Mouse (Mus musculus): Measurements from ENCODE around the gene H3f3b.

The H3f3b gene

GRCm38 (mm10) chr11:116027756-116028155 is at the start of gene H3f3b:
TSS of gene H3f3b (minus strand) at chr11:116027962.
- DNase-seq (ENCODE audit: low spot score in 2 of 2) = no peak

DNA sequence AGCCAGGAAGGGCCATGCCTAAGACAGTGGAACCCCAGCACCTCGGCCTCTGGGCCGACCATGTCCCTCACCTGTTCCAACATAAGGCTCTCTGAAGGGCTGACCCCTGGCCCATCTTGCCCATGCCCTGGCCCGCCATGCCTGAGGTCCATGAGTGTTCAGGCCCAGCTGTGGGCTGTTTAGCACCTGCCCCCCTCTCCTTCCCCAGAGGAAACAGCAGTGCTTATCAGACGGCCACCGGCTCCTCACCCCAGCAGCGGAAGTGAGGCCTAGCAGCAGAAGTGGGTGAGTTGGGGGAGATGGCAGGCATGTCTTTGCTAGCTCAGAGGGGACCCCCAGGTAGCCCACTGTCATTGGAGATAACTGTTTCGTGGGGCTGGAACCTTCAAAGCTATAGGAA is 49.1 kb upstream of the H3f3b start:
- no peak for DNase-seq (ENCODE audit: low spot score in 2 of 2)

- no peak for DNase-seq (ENCODE audit: low spot score in 2 of 2)
These were observed 48.4 kb upstream of the H3f3b start for GRCm38 (mm10) chr11:116076266-116076540.

GRCm38 (mm10) chr11:116075539-116076265 is 47.9 kb upstream of the H3f3b start:
- no peak for DNase-seq (ENCODE audit: low spot score in 2 of 2)

GRCm38 (mm10) chr11:116074436-116074991 is 46.8 kb upstream of the H3f3b start:
- DNase-seq (ENCODE audit: low spot score in 2 of 2) = no peak

DNA sequence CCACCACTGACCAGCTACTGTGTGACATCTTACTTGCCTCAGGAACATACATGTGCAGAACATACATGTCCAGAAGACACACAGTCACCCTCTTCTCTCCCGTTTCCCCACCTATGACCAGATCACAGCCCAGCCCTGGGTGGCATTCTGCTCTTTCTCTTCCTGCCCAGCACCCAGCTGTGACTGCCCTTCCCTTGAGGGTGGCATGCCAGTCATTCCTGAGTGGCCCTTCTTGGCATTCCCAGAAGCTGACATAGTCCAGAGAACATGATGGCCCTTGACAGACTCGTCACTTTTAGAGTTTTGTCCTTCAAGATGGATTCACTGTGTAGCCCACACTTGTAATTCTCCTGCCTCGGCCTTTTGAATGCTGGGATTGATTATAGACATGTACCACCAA is 44.8 kb upstream of the H3f3b start:
- no peak for DNase-seq (ENCODE audit: low spot score in 2 of 2)

DNA sequence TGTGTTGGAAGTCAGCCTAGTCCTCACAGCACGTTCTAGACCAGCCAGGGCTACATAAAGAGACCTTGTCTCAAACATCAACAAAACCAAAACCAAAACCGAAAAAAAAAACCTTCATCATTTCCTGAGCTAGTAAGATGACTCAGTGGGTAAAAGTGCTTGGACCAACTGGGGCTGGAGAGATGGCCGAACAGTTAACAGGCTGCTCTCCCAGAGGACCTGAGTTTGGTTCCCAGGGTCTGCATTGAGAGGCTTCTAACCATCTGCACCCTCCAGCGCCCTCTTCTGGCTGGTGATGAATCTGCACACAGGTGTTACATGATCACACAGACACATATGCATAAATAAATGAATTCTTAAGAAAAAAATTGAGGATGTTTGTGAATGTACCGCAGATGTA is 43.7 kb upstream of the H3f3b start:
- DNase-seq (ENCODE audit: low spot score in 2 of 2) = no peak

GRCm38 (mm10) chr11:116065345-116065744 is 37.6 kb upstream of the H3f3b start:
- no peak for DNase-seq (ENCODE audit: low spot score in 2 of 2)

DNA sequence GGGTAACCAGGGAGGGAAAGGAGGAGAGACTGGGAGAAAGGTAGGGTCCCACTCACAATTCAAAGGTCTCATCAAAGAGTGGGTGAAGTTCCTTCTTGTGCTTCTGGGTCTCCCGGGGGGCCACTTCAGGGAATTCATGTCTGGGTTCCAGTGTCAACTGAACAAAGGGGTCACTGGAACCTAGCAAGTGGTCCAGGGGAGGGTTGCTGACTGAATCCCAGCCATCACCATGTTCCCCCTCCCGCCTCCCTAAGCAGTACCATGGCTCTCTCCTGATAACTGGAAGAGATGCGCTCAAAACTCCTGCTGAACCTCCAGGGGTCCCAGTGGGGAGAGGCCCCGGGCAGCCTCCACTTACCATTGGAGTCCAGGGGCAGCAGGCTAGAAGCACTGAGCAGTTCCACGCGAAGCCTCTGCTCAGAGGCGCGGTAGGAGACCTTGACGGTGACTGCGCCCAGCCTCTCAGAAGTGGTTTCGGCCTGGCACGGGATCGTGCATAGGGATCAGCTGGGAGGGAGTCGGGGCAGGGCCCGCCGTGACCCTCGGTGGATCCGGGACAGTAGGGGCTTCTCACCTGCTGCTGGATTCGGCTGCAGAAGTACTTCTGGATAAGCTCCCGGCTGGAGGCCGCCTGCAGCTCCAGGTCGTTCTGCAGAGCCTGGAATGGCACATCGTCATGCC is 36.6 kb upstream of the H3f3b start:
- no peak for DNase-seq (ENCODE audit: low spot score in 2 of 2)

DNA sequence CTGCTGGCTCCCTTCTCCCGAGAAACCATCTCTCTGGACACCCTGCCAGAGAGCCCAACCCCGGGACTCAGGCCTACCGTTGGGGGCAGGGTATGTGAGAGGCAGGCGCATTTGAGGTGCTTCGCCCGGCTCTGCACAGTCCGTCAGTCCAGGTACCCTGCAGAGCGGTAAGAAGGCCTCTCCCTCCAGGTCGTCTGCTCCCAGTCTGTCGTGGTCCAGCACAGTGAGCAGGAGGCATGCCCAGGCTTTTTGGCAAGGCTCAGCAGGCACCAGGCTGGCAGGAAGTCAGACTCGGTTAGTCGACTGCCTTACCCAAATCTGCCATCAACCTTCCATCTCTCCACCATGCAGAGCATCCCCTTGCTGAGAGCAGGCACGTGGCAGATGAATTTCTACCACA is 35.8 kb upstream of the H3f3b start:
- DNase-seq (ENCODE audit: low spot score in 2 of 2) = no peak

DNA sequence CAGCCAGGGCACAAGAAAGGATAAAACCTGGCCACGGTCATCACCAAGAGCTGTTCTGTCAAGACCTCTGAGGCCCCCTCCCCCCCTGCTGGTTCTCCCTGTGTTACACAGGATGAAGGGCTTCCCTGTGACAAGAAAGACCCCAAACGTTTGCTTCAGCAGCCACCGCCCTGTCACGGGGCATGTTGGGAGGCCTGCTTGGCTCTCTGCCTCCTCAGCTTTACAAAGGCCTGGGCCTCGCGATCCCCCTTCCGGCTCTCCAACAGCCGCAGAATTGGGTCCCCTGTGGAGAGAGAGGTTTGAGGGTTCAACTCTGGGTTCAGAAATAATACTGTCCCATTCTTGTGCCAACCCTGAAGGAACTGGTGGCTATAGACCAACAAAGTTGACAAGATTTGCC is 34.8 kb upstream of the H3f3b start:
- no peak for DNase-seq (ENCODE audit: low spot score in 2 of 2)

DNA sequence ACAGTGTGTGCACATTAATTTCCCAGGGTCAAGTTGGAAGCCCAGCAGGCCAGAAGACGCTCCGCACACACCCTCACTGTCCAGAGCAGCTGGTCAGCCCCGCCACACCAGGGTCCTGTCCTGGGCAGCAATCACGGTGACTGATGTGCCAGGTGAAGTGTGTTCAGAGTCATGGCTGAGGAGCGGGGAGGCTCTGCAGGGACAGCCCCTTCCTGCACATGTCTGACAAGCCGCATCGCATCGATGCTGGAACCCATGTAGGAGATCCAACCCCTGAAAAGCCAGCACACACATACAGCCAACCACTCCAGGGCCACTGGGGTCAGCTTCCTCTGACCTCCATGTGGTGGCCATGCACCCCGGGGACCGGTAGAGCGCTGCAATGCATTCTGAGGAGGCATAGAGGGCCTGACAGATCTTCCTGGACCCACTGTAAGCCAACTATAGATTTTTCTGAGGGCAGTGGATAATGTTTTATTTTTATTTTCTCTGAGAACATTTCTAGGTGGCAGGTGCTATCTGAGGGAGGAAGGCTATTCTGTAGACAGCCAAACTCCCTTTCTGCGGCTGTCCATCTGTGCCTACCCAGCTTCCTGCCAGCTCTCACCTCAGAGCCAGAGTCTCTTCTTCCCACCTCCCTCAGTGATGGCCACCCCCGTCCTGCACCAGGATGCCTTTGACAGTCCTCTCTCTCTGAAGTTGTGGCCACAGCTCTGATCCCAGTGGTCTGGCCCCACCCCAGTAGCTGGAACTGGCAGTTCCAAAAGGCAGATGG is 34.1 kb upstream of the H3f3b start:
- no peak for DNase-seq (ENCODE audit: low spot score in 2 of 2)

DNA sequence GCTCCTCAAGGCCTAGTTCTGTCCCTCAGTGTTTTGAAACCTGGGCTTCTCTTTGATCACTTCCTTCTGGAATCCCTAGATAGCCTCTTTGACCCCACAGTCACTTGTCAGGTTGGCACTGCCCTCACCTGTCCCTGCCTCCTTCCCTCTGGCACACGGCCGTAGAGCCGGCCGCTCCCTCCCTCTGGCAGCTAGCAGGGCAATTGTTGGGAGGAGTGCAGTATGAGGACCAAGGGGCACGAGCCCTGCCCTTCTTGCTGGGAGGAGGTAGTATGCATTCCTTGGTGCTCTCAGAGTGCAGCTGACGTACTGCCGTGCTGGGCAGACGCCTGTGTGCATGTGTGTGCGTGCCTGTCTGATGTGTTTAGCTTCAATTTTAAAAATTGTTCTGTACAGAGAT is 32.8 kb upstream of the H3f3b start:
- no peak for DNase-seq (ENCODE audit: low spot score in 2 of 2)

DNA sequence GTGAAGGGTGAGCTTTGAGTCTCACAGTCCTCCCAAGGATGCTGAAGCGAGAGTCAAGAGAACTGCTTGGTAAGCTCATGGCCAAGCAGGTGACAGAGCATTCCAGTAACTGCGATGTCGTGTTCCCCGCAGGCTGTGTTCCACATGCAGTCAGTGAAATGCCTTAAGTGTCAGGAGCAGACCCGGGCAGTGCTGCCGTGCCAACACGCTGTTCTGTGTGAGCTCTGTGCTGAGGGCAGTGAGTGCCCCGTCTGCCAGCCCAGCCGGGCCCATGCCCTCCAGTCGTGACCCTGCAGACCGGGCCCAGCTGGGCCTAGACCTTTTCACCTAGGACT is 31.9 kb upstream of the H3f3b start:
- DNase-seq (ENCODE audit: low spot score in 2 of 2) = no peak

DNA sequence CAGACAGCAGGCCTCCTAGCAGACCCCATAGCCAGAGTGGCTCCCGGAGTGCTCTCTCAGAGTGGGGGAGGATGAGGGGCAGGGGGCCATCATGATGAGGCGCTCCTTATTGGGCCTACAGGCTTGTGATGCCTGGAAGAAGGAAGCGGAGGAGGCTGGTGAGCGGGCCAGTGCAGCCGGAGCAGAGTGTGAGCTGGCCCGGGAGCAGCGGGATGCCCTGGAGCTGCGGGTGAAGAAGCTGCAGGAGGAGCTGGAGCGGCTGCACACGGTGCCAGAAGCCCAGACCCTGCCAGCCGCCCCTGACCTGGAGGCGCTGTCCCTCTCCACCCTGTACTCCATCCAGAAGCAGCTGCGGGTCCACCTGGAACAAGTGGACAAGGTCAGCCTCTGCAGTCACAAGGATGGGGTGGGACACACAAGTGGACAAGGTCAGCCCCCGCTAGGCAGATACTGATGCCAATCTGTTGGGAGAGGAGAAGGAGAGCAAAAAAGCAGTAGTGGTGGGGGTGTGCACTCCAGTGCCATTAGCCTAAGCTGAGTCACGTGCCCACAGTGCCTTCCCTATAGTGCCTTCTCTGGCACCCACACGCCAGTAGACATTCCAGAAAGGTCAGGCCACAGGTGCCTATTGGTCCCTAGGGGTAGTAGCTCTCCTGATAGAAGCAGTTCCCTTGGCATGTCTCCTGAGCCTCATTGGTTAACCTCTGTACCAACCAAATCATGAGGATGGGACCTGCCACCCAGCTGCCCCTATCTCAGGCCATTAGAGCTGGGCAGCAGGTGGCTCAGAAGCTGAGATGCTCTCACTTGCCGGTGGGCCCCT is 31.3 kb upstream of the H3f3b start:
- DNase-seq (ENCODE audit: low spot score in 2 of 2) = no peak

DNA sequence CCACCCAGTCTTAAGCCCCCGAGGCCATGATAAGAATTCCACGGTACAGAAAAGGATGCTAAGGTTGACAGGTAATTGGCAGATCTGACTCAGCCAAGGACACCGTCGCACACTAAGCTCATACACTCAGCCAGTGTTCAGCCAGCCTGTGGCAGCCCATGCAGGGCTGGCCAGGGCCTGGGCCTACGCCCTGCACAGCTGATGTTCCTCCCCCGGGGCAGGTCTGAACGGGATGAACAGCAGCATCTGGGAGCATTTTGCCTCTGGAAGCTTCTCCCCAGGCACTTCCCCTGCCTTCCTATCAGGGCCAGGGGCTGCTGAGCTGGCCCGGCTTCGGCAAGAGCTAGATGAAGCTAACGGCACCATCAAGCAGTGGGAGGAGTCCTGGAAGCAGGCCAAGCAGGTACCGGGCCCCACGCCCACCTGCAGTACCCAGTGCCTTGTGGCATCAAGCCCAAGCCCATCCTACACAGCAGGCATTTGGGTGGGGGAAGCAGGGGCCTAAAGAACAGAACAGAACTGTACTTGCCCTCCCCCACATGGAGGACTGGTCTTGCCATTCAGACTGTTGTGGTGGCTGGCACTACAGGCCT is 30.4 kb upstream of the H3f3b start:
- no peak for DNase-seq (ENCODE audit: low spot score in 2 of 2)

DNA sequence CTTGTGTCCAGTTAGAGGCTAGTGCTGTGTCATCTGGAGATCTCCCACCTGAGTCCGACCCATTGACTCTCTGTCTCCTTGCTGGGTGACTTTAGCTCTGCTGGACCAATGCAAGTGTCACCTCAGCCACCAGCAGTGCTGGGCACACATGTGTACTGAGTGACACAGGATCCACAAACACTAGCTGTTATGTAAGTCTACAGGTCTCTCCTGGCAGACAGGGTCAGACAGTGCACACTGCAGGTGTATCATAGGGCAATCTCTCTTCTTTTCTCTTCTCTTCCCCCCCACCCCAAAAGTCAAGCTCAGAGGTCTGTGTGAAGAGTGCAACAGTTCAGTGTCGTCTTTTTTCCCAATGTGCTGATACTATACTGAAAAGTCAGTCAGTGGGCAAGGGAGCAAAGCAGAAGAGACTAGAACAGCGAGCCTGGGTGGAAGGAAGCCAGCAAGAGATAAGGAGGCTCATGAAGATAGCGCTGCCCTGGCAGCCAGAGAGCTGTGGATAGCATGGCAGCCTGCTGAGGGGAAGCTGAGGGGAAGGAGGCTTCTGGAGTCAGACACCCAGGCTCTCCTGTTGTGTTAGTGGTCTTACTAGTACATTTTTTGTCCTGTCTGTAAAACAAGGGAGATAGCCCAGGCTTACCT is 29.6 kb upstream of the H3f3b start:
- DNase-seq (ENCODE audit: low spot score in 2 of 2) = no peak

- DNase-seq (ENCODE audit: low spot score in 2 of 2) = no peak
These were observed 28.1 kb upstream of the H3f3b start for GRCm38 (mm10) chr11:116055873-116056272.

- no peak for DNase-seq (ENCODE audit: low spot score in 2 of 2)
These were observed 25.9 kb upstream of the H3f3b start for GRCm38 (mm10) chr11:116053510-116054229.

- no peak for DNase-seq (ENCODE audit: low spot score in 2 of 2)
These were observed 22.4 kb upstream of the H3f3b start for GRCm38 (mm10) chr11:116050196-116050595.

Data from right cerebral cortex, postnatal 10 days (tissue).